Mouse (Mus musculus) left cerebral cortex, adult 8-10 months (tissue): Measurements from ENCODE around the gene Zscan10. TPM values are rescaled to one million over a fixed set of nuclear protein-coding genes. Genes with fewer than 3 reads are reported as not detected.
"Not testable (repeated sequence)": the region's sequence is repeated elsewhere in the genome, so short reads cannot be mapped to it uniquely, and the experiment has no call there.

Source experiments
- DNase-seq, 2 experiments: peaks; one replicate each; pipeline ENCODE4 v3.0.0; 2022; ENCODE audit warnings: low spot score in 2 of 2
- total RNA-seq, 4 experiments: library from RNA; stranded (reverse); gene quantifications; 2 replicates each; pipeline ENCODE4 v1.2.4; 2022

The Zscan10 gene
- total RNA-seq, 4 experiments from 2014 or later = not detected

DNA sequence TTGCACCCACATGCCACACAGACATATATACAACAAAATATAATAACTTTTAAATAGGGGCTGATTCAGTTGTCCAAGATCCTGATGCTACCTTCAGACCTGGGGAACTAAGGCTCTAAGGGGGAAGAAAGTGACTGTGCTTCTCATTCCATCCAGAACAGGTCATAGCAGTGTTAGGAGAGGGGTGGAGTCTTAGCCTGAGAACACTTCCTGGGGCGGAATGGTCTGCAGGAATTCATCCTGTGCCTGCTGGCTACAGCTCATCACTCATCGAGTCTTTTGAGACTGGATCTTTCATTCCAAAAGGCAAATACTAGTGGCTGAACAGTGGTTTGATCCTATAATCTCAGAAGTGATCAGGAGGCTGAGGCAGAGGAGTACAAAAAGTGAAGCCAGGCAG, 13.4 kb upstream of the Zscan10 start:
- DNase-seq = no peak

DNA sequence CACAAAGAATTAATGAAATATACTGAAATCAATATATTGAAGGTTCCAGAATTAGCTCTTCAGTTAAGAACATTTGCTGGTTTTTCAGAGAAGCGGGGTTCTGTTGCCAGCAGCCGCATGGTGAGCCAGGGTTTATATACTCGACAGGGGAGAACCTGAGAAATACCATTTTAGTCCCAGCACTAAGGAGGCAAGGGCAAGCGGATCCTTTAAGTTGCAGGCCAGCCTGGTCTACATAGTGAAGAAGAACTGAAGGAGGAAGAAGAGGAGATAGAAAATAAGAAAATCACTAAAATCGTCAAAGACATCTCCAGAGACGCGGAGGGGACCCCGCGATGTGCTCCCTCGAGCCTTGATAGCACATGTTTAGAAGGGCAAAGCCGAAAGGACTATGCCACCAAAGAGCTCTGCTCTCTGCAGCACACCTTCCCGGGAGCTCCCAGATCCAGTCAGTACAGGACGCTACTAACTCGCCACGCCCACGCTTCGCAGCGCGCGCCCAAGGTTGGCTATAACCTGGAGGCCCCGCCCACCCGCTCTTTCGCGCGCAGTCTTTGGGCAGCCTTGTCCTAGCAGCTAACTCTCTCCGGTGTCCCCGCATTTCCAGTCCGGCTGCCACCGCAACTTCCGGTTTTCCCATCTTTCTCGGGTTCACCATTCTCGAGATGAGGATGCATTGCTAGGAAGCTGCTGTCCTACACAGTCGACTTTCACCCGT, 8.3 kb upstream of the Zscan10 start:
- DNase-seq = peak; percentile 97 to 98

GRCm38 (mm10) chr17:23592926-23593300, 7.7 kb upstream of the Zscan10 start:
- no peak for DNase-seq

DNA sequence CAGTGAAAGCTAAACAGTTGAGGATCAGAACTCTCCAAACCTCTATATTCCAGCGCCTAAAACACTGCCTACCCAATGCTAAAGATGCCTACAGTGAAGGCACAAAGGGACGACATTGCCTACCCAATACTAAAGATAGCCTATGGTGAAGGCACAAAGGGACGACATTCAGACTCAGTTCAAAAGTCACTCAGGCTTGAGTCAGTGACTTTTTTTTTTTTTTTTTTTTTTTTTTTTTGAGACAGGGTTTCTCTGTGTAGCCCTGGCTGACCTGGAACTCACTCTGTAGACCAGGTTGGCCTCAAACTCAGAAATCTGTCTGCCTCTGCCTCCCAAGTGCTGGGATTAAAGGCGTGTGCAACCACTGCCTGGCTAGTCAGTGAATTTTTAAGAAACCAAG, 5.5 kb upstream of the Zscan10 start:
- DNase-seq = not testable (repeated sequence)

GRCm38 (mm10) chr17:23598582-23599552, 1.8 kb upstream of the Zscan10 start, which contains the start of gene Zfp13:
Gene Zfp13 (minus strand): TSS chr17:23599487.
- DNase-seq = peak; percentile 30 to 77

DNA sequence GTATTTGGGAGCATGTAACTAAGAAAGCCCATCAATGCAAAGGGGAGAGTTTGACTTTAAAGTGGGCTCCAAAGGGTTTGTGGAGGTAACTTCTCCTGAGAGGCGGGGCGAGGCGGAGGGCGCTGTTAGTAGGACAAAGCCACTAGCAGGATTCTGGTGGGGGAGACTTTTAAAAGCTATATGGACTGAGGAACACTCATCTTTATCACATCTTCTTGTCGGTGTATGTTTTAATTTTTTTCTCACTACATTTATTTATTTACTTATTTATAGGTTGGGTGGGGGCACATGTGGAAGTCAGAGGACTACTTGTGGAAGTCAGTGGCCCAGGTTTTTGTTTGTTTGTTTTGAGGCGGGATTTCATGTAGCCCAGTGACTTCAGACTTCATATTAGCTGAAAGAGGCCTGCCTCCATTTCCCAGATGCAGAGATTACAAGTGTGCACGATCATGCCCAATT, 1.0 kb upstream of the Zscan10 start:
- no peak for DNase-seq

DNA sequence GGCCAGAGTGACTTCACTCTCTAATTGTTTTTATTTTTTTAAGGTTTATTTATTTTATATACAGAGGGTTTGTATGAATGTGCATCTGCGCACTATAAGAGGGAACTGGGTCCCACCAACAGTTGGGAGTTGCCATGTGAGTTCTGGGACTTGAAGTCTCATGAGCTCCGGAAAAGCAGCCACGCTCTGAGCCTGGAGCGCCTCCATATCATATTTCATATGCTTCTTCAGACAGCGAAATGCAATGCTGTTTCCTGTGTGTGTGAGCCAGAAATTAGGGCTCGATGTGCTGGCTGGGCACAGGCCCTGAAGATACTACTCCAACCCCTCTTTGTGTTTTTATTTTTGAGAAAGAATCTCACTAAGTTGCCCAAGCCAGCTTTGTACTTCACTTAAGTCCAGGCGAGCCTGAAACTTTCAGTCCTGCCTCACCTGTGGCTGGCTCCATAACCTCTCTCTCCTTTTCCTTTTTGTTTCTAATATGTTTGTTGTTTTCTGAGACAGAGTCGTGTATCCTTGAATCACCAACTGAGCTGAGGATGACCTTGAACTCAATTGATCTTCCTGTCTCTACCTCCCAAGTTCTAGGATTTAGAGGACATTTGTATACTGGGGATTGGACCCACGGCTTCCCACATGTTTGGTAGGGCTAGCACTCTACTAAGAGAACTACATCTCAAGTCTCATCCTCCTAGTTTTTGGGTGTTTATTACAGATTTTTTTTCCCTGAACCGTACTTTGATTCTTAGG, 1.4 kb downstream of the Zscan10 start:
- no peak for DNase-seq

GRCm38 (mm10) chr17:23603077-23603476, 2.4 kb downstream of the Zscan10 start:
- DNase-seq = no peak

DNA sequence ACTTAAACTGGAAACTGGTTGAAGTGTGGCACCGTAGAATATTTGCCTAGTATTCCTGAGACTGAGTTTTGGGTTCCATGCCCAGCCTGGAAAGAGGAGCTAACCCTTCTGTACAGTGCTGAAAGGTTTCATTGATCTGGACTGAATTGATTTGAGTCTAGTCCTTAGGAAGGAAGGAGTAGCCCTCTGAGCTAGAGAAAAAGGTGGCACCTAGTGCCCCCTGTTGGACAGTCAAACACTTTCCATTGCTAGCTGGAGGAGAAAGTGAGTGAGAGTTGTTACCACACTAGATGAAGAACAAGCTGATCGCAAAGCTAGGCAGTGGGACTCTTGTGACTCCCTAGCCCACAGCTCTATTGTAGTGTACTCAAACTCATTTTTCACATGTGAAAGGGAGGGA, 2.9 kb downstream of the Zscan10 start:
- DNase-seq = no peak

DNA sequence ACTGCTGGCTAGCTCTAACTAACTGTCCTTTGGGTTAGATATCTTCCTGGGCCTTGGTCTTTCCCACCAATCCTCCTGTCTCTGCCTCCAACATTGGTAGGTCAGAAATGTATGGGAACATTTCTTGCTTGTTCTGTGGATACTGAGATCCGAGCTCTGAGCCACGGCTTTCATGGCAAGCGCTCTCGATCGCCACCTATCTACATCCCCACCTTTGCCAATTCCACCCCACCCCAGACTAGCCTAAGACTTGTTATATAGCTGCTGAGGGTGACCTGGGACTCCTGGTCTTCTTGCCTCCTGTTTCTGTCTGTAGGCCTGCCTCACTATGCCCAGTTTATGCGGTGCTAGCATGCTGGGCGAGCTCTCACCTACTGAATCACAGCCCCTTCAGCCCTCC, 3.7 kb downstream of the Zscan10 start:
- DNase-seq = no peak

- no peak for DNase-seq
Observed at GRCm38 (mm10) chr17:23605220-23605619, 4.6 kb downstream of the Zscan10 start.

- DNase-seq = no peak
Observed at GRCm38 (mm10) chr17:23609612-23610011, 9.0 kb downstream of the Zscan10 start.

- no peak for DNase-seq
Observed at GRCm38 (mm10) chr17:23610361-23610800, 9.7 kb downstream of the Zscan10 start.

DNA sequence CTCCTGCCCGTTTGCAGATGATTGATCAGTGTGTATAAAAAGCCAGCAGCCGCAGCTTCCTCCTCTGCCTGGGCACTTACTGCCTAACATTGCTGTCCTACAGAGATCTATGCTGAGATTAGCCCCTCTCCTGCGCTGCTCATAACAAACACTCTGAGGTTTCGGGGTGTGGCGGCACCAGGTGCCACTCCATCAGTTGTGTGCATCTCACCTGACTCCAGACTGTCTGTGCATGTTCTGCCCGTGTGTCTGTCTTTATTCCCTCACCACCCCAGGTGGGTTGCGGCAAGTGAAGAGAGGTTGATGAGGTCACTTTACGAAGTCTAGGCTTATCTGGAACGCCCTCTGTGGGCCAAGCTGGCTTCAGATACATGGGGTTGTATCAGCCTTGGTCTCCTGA, 16.4 kb downstream of the Zscan10 start:
- no peak for DNase-seq

DNA sequence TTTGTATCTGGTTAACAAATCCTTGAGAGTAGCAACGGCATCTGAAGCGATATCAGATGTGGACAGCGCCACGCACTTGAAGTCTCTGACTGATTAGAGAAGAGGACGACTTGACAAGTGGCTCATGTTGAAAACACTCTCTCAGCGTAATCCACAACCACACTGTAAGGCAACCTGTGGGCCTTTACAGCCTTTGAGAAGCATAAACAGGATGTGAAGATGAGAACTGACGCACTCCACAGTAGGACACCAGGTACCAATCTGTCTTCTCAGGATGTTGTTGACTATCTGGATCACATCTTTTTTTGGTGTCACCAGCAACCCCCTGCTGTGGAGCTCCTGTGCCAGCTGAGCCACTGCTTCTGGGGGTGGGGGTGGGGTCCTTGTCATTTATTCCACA, 19.7 kb downstream of the Zscan10 start:
- no peak for DNase-seq

DNA sequence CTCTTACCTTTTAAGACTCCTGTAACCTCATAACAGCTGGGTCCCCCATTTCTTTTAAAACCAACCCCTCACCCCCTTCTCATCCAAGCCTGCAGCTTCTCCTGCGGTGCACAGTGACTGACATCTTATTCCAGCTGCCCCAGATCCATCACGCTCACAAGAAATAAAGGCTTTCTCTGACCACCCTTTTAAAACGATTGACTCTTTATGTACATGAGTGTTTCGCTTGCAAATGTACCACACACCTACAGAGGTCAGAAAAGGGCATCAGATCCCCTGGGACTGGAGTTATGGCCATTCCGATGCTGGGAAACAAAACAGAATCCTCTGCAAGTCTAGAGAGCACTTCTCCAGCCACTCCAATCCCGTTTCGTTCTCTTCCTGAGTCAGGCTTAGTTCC, 27.2 kb downstream of the Zscan10 start:
- DNase-seq = no peak

- DNase-seq = peak; percentile 72
Observed at GRCm38 (mm10) chr17:23630195-23631020, 29.8 kb downstream of the Zscan10 start.

- DNase-seq = no peak
Observed at GRCm38 (mm10) chr17:23631241-23631640, 30.6 kb downstream of the Zscan10 start.

GRCm38 (mm10) chr17:23644613-23645495, 44.2 kb downstream of the Zscan10 start, which contains the start of gene Mmp25:
Gene Mmp25 (minus strand): TSS chr17:23645277.
- DNase-seq = no peak

GRCm38 (mm10) chr17:23645894-23646293, 45.2 kb downstream of the Zscan10 start:
- no peak for DNase-seq
